Mouse (Mus musculus) hindlimb bud, embryonic 11.5 days (tissue): Measurements from ENCODE around the gene Tcl1b2.
"Not testable (repeated sequence)": the region's sequence is repeated elsewhere in the genome, so short reads cannot be mapped to it uniquely, and the experiment has no call there.

Experiments
- DNase-seq: peaks from one replicate; pipeline ENCODE4 v3.0.0-alpha.2; 2012; ENCODE audit warnings: low read depth, low spot score; ENCODE audit errors: extremely low spot score

The Tcl1b2 gene

GRCm38 (mm10) chr12:105145714-105146113 lies at the start of gene Tcl1b2:
Gene Tcl1b2, plus strand, starts transcription at chr12:105146014.
- DNase-seq, result no peak

DNA sequence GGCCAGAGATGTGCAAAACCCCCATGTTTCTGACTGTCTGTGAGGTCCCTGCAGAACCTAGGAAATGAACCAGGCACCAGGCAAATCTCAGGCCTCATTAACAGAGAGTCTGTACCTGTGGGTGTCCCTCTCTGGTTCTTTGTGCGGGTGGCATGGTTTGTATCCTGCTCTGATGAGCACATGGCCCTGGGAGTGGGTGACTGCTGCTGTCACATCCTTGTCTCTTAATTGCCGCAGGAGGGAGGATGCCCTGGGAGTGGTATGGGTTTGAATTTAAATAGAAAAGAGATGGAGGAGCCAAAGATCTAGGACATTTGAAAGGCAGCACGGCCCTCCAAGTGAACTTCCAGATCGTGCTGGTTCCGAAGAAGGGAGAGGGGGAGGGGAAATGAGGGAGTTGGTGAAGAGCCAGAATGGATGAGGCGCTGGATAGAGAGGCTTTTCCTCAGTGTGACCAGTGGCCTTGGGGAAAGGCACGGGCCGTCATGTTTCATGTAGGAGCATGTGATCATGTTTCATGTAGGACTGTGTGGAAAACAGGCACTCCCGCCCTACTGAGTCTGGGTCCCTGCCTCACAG lies 46.3 kb upstream of the Tcl1b2 start:
- no peak for DNase-seq

GRCm38 (mm10) chr12:105102901-105103300 lies 42.9 kb upstream of the Tcl1b2 start:
- no peak for DNase-seq

DNA sequence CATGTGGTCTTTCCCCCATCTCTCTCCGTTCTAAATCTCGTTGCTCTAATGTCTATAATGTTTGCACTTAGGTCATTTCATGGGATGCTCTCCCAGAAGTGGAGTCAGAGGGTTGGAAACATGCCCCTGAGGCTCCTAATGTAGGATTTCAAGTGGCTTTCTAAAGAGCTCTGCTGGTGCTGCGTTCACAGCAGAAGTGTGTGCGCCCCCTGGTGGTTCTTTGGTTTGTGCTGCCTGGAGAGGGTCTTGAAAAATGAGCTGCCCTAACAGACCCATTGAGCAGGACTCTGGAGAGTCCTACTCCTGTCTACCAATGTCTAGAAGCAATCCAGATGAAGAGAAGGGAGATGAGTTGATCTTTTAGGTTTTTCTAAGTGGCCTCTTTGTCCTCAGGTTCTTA lies 41.8 kb upstream of the Tcl1b2 start:
- peak; percentile 64 for DNase-seq

- no peak for DNase-seq
Measured at GRCm38 (mm10) chr12:105105326-105105725, 40.5 kb upstream of the Tcl1b2 start.

DNA sequence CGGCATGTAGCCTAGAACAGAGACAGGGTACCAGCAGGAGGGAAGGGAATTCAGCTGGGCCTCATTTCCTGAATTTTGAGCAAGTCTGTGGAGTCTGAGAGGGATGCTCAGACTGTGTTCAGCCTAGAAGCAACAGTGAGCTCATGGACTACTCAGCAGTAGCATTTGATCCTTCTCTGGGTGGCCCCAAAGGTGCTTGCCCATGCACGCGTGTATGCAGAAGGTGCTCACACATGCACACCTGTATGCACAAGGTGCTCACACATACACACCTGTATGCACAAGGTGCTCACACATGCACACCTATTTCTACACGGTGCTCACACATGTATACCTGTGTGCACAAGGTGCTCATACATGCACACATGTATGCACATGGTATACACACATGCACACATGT lies 37.0 kb upstream of the Tcl1b2 start:
- no peak for DNase-seq

DNA sequence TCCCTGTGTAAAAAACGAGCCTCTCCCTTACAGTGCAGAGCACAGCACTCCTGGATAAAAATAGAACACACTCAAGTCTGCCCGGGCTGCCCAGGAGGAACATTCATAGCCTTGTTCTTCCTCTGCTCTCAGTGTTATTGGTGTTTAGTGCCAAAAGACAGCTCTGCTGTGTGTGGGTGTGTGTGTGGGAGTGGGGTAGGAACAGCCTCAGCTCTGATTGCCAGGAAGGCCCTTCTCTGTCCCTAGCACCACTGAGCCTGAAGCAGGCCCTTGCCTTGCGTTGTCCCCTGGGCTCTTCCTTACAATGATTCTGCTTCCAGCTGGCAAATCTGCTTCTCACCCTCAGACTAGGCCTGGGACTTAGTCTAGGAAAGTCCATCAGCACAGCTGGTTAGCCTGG lies 36.4 kb upstream of the Tcl1b2 start:
- no peak for DNase-seq

- no peak for DNase-seq
Measured at GRCm38 (mm10) chr12:105109812-105110211, 36.0 kb upstream of the Tcl1b2 start.

DNA sequence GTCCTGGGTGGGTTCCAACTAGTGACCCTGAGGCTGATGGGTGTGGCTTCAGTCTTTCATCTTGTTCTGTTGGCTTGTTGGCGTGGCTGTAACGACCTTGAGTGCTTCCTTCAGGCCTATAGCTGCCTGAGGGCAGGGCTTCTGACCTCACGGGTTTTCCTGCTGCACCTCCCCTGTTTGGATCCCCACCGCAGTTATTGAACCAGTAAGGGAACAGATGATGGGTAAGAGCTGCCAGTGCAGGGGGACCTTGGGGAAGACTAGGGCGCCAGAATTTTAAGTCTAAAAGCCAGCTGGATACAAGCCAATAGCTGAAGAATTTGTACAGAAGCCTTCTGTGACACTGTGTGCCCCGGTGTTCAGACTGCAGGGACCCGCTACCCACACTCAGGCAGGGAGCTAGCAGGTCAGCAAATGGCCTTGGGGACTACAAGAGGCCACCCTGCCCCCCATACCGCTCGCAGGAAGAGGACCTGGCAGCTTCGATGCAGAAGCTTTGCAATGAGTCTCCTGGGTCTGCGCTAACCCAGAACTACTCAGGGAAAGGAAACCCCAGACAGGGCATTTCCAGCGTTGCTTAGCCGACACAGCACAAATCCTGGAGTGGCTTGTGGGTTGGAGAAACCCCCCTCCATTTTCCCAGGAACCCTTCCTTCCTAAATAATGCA lies 33.4 kb upstream of the Tcl1b2 start:
- no peak for DNase-seq

GRCm38 (mm10) chr12:105116648-105117047 lies 29.2 kb upstream of the Tcl1b2 start:
- no peak for DNase-seq

DNA sequence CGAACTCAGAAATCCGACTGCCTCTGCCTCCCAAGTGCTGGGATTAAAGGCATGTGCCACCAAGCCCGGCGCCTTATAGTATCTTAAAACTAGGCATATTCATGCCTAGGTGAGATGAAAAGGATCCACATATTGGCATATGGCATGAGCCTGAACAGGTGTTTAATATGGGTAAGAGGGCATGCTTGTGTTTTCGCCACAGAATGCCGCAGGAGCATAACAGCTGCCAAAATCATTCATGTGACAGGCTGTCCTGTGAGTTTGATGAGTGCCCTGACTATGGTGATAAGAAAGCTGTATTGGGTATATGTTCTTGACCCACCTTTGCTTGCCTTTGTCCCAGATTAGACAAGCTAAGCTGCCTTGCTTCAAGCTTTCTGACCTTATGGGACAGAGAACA lies 20.5 kb upstream of the Tcl1b2 start:
- no peak for DNase-seq

DNA sequence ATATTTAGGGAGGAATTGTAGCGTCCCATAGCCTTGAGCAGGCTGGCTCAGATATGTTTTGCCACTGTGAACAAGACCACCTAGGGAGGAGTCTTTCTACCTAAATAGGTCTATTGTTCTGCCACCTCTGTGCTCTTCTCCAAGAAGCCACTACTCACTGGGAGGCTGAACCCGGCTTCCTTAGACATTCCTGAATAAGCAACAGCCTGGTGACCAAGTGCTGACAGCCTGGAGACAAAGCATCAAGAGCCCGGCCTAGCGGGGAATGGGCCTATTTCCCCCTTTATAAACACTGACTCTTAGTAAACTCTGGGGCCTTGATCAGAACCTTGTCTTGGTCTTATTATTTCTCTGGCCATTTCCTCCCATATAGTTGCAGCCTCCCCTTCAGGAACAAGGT lies 19.3 kb upstream of the Tcl1b2 start:
- no peak for DNase-seq

DNA sequence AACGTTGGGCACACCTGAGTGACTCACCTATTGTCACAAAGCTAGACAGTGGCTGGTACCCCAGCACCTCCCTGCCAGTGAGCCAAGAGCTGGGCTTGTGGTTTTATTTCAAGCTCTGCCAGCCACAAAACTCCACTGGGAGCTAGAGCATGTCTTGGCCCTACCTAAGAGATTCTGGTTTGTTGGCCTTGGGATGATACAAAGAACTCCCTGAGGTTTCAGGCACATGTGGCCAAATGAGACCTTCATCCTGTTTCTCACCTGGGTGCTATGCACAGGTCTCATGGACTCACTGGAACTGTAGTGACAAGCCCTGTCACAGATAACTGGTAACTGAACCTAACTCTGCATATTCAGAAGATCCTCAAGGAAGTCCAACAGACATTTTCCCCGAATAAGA lies 18.2 kb upstream of the Tcl1b2 start:
- no peak for DNase-seq

GRCm38 (mm10) chr12:105129494-105130205 lies 16.2 kb upstream of the Tcl1b2 start:
- DNase-seq, result not testable (repeated sequence)

GRCm38 (mm10) chr12:105134167-105134566 lies 11.6 kb upstream of the Tcl1b2 start:
- not testable (repeated sequence) for DNase-seq

- not testable (repeated sequence) for DNase-seq
Measured at GRCm38 (mm10) chr12:105134826-105135225, 11.0 kb upstream of the Tcl1b2 start.

GRCm38 (mm10) chr12:105137729-105138128 lies 8.1 kb upstream of the Tcl1b2 start:
- DNase-seq, result not testable (repeated sequence)

DNA sequence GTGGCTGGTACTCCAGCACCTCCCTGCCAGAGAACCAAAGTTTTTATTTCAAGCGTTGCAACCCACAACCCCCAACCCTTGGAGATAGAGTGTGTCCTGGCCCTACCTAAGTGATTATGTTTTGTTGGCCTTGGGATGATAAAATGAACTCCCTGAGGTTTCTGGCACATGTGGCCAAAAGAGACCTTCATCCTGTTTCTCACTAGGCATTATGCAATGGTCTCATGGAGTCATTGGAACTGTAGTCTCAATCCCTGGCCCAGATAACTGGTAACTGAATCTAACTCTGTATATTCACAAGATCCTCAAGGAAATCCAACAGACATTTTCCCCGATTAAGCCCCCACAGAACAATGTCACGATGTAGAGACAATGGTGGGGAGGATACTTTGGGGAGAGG lies 2.7 kb upstream of the Tcl1b2 start:
- DNase-seq, result no peak

DNA sequence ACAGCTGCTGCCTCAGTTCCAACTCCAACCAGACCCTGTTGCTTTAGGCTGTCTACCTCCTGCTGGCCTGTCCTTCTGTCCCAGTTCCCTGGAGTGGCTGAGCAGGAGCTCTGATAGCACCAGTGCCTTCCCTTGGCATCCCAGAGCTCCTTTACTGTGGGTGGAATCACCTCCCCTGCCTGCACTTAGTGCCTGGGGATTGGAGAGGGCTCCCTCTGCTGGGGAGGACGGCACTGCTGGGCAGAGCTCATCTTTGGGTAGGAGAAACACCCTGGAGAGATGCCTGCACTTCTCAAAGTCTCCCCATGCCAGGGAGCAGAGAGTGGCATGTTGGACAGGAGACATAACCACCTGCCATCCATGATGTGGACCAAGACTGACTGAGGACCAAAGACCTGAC lies 886 bp upstream of the Tcl1b2 start:
- not testable (repeated sequence) for DNase-seq

- not testable (repeated sequence) for DNase-seq
Measured at GRCm38 (mm10) chr12:105155286-105155685, 9.5 kb downstream of the Tcl1b2 start.

- no peak for DNase-seq
Measured at GRCm38 (mm10) chr12:105158842-105159241, 13.0 kb downstream of the Tcl1b2 start.

DNA sequence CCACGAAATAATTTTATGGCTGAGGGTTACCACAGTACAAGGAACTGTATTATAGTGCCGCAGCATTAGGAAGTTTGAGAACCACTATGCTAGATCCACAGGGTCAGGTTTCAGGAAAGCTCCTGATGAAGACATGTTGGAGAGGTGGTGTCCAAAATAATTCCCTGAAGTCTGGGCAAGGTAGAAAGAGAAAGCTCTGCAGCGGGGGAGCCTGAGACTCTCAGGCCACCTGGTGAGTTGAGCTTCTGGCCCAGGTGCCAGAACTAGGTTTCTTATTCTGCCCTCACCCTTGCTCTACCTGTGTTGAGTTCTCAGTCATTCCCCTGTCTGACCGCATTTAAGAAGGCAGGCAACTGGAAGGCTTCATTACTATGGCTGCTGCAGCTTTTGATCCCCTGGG lies 13.6 kb downstream of the Tcl1b2 start, which contains the start of gene Tcl1b1:
Gene Tcl1b1 (plus strand): TSS at position 301 of the 400 bp plus-strand sequence.
- no peak for DNase-seq
